Mouse (Mus musculus) layer of hippocampus, adult 9-10 months (tissue): ENCODE measurements around the gene Lrrc71.

Experiments
- DNase-seq: peaks from one replicate; pipeline ENCODE4 v3.0.0; 2022; ENCODE audit warnings: low spot score

Lrrc71 gene

DNA sequence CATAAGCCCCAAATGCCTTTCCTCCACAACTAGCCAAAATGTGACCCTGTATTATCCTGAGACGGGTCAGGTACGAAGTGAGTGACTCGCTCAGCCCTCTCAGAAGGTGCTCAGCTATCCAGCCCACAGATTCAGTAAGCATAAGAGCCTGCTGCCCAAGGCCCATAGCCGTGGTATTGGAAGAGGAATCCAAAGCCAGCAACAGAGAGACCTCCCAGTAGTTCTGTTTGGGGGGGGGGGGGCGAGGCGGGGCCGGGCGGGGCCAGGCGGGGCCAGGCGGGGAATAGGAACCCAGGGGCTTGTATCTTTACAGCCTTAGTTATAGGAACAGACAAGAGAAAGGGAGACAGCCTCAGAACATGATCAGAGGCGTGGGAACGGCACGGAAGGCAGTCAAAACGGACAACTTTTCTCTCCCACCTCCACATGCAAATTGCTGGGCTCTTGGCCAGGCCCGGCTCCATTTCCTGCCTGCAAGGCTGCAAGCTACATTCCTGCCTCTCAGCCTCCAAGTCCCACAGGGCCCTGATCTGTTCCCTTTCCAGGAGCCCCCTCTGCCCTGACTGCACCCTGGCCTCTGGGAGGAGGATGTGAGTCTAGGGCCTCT, 15.4 kb upstream of the Lrrc71 start:
- peak; percentile 33 for DNase-seq

DNA sequence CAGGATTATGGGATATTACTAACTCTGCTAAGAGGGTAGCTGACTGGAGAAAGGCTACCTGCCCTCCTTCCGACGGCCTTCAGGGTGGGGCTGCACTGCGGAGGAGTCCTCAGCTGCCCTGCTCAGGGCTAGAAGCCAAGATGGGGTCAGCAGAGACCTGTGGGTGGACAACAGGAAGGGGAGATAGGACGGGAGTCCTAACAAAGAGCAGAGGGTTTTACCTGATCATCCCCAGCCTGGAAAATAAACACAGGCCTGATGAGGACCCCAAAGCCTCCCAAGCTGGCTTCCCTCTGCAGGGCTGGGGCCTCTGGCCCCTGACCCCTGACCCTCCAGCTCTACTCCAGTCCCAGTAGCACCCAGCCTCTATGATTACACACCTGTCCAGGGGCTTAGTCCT, 14.8 kb upstream of the Lrrc71 start:
- DNase-seq, result no peak

- no peak for DNase-seq
Measured at GRCm38 (mm10) chr3:87761408-87762375, 13.3 kb upstream of the Lrrc71 start.

DNA sequence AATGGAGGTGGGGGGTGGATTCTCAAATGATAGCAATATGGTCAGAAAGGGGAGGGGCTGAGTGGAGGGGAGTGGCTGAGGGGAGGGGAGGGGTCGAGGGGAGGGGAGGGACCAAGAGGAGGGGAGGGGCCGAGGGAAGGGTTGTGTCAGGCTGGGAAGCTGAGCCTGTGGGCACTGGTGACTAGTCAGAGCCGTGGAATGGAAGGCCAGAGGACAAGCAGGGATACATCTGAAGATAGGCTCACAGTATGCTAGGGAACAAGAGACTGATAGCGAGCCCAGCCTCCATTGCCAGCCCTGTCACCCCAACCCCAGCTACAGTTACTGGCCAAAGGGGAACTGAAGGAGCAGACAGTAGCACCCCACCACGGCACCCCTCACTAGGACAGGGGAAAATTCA, 10.2 kb upstream of the Lrrc71 start:
- DNase-seq, result no peak

DNA sequence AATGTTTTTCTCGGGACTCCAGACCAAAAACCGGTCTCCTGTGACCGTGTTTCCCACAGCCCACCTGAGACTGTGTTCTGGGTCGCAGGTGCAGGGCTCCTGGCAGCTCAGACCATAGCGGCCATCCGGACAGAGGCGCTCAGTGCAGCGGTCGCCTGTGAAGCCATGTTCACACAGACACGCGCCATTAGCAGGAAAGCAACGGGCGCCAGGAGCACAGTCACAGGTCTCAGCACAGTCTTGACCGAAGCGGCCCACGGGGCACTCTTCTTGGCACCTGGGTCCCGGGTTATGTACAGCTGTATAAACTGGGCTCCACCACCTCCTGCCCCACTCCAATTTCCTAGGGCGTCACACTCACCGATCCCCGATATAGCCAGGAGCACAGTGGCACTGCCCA, 8.1 kb upstream of the Lrrc71 start:
- no peak for DNase-seq

- peak; percentile 68 for DNase-seq
Measured at GRCm38 (mm10) chr3:87755964-87756363, 7.5 kb upstream of the Lrrc71 start.

- DNase-seq, result no peak
Measured at GRCm38 (mm10) chr3:87753829-87754228, 5.4 kb upstream of the Lrrc71 start.

DNA sequence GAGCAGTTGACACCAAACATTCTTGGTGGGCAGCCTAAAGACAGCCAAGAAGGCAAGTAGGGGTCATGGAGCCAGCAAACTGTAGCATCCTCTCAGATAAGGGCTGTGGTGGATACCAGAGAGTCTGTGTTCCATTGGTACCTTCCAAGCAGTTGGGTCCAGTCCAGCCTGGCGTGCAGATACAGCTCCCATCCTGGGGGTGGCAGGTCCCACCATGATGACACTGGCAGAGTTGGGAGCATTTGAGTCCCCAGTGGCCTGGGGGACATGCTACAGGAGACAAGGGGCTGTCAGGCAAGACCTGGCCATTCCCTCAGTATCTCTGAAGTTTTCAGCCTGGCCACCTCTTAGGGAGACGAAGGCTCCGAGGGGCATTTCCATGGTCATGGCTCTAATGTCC, 4.1 kb upstream of the Lrrc71 start:
- no peak for DNase-seq

- no peak for DNase-seq
Measured at GRCm38 (mm10) chr3:87749977-87750376, 1.6 kb upstream of the Lrrc71 start.

DNA sequence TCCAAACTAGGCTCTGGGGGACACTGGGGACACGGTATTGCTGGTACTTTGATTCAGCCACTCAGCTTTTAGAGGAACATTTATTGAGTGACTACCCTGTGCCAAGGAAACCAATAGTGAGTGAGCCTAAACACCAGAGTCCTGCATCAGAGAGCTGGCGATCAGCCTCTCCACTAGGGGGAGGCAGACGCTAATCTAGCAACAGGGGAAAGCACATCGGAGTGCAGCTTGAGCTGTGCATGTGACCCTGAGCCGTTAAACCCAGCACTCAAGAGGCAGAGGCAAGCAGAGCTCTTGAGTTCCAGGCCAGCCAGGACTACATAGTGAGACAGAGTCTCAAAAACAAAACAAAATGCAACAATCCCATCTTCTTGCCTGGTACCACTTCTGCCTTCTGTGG, 611 bp upstream of the Lrrc71 start:
- no peak for DNase-seq

- DNase-seq, result no peak
Measured at GRCm38 (mm10) chr3:87745036-87745659, 3.3 kb downstream of the Lrrc71 start.

DNA sequence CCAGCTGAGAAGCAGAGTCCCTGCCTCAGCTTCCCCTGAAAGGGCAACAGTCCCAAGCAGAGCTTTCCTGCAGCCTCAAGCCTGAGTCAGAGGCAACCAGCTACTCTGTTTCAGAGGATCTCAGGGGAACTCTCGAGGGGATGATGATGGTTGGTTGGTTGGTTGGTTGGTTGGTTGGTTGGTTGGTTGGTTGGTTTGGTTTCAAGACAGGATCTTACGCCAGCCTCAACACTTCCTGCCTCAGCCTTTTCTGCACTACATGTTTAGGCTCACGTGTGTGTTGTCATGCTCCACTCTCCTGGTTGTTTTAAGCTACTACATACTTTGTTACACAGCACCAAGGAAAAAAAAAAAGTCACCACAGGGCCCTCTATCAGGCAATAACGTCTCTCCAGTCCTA, 4.5 kb downstream of the Lrrc71 start:
- no peak for DNase-seq

DNA sequence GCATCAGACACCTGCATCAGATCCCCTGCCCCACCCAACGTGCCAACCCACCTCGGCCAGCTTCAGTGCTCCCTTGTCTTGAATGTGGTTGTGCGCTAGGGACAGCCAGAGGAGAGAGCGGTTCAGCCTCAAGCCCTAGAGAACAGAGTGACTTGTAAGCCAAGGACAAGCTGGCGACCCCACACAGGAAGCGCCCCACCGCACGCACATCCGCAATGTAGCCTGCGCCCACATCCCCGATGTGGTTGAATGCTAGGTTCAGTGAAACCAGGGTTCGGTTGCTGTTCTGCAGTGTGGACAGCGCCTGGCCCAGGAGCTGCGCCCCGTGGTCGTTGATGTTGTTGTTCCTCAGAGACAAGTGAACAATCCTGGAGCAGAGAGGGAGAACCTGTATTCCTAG, 5.7 kb downstream of the Lrrc71 start:
- DNase-seq, result no peak

DNA sequence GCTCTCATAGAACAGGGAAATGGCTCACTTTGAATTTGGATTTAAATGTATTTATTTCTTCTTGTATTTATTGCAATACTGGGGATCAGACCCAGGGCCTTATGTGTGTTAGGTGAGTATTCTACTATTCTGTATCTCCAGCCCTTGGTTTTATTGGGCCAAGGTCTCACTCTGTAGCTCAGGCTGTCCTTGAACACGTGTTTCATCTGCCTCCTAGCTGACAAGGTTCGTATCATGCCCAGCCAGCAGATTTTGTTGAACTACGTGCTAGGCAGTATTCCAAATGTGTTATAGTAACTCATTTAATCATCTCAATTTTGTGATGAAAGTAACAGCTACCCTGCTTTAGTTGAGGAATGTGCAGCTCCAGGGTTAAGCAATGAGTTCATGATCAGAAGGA, 6.4 kb downstream of the Lrrc71 start:
- no peak for DNase-seq

DNA sequence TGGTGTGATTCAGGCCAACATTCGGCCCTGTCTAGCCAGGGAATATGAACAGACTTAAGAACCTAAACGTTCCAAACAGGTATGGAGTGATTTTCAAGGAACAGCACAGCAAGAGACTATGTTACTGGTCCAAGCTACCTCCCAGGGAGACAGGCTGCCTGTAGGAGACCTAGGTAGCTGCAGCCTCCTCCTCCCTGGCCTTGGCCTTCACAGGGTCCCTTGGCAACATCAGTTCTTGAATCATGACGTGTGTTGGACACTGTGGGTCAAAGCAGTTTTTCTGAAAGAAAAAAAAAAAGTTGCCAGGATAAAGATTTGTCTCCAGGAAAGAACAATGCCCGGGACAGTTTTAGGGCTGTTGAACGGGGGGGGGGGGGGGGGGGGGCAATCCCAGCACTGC, 9.5 kb downstream of the Lrrc71 start:
- DNase-seq, result no peak

- no peak for DNase-seq
Measured at GRCm38 (mm10) chr3:87735335-87735734, 13.1 kb downstream of the Lrrc71 start.

- no peak for DNase-seq
Measured at GRCm38 (mm10) chr3:87733984-87734761, 14.3 kb downstream of the Lrrc71 start.

DNA sequence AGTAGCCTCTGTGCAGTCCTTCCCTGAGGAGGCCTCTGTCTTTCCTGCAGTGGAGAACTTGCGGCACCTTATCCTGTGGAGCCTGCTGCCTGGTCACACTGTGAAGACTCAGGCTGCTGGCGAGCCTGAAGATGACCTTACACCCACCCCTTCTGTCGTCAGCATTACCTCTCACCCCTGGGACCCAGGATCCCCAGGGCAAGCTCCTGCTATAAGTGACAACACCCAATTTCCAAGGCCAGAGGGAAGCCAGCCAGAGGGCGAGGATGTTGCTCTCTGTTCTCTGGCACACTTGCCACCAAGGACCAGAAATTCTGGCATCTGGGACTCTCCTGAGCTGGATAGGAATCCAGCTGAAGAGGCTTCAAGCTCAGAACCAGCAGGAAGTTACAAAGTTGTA, 15.3 kb downstream of the Lrrc71 start:
- DNase-seq, result no peak

DNA sequence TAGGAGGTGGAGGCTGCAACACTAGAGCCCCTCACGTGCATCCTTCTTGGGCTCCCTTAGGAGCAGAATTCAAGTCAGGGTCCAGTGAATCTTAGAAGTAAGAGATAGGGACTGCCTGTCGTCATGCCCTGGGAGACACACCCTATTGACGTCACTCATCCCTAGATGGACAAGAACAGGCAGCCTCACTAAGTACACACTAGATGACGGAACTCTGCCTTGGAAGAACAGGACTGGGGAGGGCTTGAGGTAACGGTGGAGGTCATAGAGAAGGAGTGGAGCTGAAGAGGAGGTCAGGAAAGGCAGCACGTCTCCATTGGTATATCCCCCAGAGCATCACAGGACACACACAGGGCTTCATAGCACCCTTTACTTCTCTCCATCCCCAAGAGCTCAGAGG, 19.7 kb downstream of the Lrrc71 start:
- no peak for DNase-seq

- DNase-seq, result no peak
Measured at GRCm38 (mm10) chr3:87726191-87726590, 22.2 kb downstream of the Lrrc71 start.

DNA sequence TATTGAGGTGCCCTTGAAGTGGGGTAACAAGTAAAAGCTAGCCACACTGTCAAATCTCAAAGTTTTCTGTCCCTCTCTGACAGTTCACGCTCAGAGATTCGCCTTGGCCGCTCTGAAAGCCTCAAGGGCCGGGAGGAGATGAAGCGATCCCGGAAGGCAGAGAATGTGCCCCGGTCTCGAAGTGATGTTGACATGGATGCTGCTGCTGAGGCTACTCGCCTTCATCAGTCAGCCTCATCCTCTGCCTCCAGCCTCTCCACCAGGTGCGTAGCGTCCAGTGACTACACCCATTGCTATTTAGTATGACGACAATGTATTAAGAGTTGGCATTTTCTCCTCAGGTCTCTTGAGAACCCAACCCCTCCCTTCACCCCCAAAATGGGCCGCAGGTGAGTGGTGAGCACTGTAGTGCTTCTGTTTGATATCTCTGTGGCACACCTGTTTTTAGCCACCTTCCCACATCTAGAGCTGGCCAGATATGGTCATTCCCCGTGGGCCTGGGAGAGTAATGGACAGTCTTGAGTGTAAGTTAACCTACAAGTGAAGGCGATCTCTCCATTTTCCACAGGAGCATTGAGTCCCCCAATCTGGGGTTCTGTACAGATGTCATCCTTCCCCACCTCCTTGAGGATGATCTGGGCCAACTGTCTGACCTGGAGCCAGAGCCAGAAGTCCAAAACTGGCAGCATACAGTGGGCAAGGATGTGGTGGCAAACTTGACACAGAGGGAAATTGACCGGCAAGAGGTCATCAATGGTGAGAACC, 22.8 kb downstream of the Lrrc71 start:
- DNase-seq, result no peak

- DNase-seq, result no peak
Measured at GRCm38 (mm10) chr3:87724556-87724955, 23.9 kb downstream of the Lrrc71 start.
